Mouse (Mus musculus): ENCODE measurements around the gene Sytl4.

The Sytl4 gene

DNA sequence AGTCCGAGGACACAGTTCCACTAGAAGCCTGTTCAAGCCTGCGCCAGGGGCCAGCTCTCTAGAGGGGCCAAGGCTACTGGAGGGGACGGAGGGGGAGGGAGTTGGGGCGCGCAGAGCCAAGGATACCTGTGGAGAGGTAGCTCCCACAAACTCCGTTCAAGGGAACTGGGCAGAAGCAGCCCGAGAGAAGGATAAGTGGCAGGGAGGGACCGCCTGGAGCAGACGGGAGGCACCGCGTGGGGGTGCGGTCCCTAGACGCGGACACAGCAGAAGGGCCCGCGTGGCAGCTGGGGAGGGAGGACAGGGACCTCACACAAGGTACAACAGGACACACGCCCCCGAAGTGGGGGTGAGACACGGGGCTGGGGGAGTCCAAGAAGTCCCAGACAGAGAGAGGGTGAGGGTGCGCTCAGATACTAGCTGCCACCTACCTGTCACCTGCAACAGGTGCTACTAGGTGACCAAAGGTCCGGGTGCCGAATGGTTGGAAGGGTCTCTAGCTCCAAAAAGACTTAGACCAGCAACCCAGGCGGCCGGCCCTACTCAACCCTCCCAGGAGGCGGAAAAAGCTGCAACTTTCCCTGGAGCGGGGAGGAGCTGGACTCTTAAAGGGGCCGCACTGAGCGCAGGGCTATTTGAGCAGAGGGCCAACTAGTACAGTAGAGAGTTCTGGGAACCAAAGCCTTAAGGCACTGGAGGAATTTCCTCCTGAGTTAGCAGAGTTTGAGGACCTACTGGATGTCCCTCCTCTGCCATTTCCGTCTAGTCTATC is at the start of gene Sytl4:
Gene Sytl4, minus strand, starts transcription at position 582 of the 772 bp plus-strand sequence.
- DNase-seq (ENCODE audit: low read depth), result no peak

DNA sequence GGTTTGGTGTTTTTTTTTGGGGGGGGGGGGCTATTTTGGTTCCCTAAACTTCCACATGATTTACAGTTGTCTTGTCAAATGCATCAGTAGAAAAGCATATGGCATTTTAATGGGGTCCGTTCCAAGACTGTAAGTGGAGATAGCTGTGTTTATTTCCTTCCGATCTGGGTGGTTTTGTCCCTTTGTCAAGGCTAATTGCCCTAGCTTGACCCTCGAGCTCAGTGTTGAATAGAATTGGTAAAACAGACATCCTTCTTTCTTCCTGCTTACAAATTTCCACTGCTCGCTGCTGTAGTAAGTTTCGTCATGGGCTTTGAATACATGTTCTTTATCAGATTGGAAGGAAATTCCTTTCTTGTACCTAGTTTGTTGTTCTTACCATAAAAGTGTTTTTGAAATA is 39.1 kb upstream of the Sytl4 start:
- DNase-seq (ENCODE audit: low read depth), result no peak

DNA sequence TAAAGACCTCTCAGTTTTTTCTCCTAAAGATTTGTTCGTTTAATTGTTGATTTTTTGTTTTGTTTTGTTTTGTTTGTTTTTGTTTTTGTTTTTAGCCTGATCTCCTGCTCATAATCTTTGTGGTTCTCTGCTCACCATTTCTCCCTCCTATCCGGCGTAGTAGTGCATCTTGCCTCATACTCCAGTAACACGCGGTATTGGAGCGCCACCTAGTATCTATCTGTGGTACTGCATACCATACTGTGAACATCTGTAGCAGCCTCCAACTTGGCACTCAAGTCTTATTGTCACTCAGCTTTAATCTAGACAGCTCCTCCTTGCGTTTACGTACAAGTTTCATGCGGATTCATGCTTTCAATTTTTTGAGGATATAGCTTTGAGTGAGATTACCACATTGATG is 37.4 kb upstream of the Sytl4 start:
- peak; percentile 30 for DNase-seq (ENCODE audit: low read depth)

DNA sequence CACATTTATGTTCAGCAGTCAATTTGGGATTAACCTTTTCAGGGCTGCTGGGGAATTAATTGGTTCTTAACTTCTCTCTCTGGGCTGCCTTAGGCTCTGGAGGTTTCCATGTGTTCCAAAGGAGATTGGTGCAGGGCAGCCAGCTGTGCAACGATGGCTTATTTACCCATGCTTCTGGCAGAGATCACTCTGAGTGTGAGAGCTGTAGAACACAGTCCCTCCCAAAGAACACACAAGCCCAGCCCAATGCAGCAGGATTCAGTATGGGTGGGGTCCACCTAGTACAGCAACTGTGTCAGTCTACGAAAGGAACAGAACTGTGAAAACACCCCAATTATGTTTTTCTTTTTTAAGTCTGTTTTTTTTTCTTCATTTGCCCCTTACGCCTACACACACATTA is 14.3 kb upstream of the Sytl4 start:
- no peak for DNase-seq (ENCODE audit: low read depth)

DNA sequence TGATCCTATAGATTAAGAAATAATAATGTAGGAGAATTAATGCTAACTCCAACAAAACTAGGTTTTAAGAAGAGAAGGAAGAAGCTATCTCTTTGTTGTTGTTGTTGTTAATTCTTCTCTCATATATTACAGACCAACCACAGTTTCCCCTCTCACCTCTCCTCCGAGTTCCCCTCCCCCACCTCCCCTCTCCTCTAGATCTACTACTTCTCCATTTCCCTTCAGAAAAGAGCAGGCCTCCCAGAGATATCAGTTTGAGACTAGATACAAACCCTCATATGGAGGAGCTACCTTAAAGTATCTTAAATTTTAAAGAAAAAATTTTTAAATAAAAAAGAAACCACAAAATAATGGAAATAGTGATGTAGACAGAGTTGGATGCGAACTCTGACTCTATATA is 17.0 kb downstream of the Sytl4 start:
- no peak for DNase-seq (ENCODE audit: low read depth)

DNA sequence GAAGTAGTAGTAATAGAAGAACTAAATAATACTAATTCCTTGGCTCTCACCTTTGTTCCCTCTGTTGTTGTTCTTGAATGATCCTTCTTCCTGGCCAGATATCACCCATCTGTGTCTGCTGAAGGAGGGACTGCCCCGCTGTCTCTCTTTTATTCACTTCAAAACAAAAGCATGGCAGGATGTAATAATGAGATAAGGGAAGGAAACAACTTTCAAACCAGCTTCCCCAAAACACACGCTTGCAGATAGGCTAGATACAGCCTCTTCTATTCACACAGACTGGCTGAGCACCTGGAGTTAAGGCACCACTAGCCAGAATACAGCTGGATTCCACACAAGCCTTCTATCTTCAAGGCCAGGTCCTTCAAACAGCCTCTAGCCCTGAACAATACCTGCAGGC is 21.0 kb downstream of the Sytl4 start:
- DNase-seq (ENCODE audit: low read depth), result no peak

DNA sequence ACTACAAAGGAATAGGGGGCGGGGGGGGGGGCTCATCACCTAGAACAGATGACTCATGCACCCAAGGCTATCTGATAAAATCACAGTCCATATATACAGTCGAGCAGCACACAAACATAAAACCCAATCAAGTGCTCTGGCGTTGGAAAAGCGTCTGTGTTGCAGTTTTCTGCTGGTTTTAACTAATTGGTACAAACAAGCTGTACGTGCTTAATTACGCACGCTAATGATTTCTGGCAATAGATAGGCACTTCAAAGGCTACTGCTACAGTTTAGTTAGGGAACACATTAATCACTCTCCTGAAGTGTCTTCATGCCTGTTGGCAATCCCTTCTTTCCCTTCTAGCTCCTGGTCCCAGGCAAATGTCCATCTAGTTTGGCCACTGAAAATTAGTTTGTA is 27.0 kb downstream of the Sytl4 start:
- DNase-seq (ENCODE audit: low read depth), result no peak

DNA sequence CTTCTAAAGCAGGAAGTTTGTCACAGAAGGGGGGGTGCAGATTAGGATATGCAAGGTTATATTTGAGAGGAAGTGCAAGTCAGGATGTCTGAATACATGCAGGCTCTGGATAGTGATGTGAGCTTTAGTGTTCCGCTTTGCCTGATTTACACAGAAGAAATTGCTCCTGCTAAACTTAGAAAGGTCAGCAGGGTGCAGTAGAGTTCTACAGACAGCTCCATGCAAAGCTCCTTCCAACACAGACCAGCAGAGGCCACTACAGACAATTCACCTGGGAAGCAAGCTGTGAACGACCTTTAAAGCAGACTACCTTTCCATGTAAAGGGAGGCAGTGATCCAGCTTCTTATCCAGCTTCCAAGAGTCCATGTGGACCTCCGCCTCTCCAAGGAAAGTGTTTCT is 34.2 kb downstream of the Sytl4 start:
- DNase-seq (ENCODE audit: low read depth), result peak; percentile 34

DNA sequence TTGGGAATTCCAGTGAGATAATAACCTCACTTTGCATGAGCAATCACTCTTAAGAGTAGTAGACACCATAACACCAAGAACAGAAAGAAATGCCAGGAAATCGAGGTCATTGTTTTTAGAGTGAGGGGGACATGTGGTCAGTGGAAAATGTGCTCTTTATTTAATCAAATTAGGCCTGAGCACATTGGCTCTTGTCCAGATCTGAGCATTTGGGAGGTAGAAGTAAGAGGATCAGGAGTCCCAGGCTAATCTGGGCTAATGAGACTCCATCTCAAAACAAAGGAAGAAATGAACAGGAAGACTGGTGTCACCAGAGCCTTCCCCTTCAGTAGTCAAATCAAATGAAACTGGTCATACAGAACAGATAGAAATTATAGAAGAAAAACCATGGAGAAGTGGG is 42.1 kb downstream of the Sytl4 start:
- no peak for DNase-seq (ENCODE audit: low read depth)

DNA sequence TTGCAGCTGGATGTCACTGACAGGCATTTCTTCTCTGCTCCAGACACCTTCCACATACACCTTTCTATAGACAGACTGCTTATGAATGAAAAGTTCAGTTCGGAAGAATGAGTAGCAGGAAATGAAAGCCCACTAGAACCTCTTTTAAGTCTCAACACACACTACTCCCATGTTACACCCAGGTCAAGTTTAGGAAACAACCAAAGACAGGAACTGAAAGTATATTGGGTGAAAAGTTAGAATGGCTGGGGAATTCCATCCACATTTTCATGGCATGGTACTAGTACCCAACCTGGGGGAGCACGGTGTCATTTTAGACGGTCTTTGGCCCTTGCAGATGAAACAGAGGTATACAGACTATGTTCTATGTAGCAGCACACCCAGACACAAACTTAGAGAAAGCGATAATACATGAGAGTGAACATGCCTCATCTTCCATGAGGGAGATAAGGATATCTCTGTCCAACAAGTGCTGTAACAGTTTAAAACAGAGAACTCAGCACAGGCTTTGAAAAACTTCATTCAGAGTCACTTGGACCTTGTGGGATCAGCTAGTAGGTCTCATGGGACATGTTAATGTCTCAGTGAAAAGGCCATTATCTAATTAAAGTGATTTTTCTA is 44.9 kb downstream of the Sytl4 start:
- DNase-seq (ENCODE audit: low read depth), result no peak

DNA sequence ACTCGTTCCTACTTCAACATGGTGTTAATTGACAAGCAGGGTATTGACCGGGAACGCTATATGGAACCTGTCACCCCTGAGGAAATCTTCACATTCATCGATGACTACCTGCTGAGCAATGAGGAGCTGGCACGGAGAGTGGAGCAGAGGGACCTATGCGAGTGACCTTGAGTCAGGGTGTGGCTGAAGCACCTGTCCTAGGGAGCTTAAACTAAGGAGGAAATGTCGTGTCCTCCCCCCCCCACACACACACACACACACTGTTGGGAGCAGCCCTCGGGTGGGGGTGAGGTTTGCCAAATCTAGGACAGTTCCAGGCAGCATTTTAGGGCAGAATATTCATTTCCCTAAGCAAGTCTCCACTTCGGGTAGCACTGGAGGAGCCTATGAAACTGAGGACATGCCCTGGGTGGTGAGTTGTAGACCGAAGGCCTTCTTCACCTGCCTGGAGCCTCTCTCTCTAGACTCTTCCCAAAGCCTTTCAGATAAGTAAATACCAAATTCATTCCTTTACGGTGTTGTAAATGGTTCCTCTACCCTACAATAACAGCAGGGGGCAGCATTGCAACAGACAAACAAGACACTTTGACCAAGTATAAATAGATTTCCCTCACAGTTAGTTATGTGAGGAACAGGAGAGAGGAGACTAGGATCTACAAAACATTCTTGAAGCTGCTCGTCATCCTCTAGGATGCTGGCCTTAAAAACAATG is 50.2 kb downstream of the Sytl4 start:
- DNase-seq (ENCODE audit: low read depth), result peak; percentile 17

DNA sequence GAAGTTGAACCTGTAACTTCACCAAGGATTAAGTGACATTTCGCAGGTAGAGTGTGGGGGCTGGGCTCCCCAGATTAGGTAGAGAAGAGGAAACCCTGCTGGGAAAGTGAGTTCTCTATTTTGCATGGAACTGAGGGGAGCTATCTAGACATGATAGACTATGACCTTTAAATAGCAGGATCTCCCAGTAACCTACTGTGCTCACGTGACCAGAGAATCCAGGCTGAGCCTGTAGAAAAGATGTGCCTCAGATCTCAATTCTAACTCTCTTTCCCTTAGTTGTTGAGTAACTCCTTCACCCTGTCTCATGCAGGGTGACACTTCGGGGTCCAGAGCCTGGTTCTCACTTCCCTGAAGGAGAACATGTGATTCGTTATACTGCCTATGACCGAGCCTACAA is 54.9 kb downstream of the Sytl4 start:
- DNase-seq (ENCODE audit: low read depth), result no peak

DNA sequence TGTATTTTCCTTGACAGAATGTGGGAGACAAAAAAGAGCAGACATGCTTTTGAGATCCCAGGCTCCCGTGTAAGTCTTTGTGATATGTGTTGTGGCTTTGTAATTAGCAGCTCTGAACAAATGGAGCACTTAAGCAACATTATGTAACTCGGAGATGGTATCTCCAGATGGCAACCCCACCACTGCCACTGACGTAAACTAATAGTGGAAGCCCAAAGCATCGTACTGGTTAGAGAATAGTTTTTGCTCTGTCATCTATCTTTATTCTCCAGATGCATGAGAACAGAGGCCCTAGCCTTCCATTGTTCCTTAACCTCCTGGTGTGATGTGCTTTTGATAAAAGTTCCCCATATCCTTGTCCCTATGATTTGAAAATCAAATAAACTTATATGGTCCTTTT is 60.4 kb downstream of the Sytl4 start:
- DNase-seq (ENCODE audit: low read depth), result no peak

DNA sequence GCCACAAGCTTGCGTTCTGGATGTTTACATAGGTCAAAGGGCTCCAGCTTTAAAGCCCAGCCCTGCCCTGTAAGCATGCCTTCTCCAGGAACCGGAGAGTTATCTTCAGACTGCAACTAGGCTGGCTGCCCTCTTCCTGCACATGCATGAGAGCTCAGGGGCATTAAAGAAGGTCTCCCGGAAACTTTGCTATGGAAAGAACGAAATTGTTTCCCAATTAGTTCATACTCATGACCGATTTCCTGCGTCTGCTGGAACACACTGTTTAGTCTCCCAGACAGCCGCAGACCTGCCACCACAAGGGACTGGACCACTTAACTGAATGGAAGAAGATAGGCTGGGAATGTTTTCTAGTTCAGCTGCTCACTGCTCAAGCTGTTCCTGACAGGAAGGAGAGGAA is 67.4 kb downstream of the Sytl4 start:
- DNase-seq (ENCODE audit: low read depth), result no peak

DNA sequence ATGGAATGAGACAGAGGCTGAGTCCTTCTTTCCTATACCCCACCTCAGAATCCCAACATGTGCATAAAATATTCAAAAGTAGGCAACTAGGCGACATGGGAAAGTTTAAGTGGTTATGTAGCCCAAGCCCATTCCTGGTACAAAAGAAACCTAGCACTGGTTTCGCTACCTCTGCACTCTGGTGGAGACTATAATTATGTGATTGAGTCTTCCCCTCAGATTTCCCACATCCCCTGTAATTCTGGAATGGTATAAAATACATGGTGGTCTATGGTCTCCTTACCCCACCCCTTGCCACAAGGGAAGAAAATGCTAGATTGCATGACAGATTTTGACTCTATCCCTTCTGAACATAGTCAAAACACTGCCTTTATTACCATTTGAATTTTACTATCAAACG is 68.6 kb downstream of the Sytl4 start:
- no peak for DNase-seq (ENCODE audit: low read depth)

DNA sequence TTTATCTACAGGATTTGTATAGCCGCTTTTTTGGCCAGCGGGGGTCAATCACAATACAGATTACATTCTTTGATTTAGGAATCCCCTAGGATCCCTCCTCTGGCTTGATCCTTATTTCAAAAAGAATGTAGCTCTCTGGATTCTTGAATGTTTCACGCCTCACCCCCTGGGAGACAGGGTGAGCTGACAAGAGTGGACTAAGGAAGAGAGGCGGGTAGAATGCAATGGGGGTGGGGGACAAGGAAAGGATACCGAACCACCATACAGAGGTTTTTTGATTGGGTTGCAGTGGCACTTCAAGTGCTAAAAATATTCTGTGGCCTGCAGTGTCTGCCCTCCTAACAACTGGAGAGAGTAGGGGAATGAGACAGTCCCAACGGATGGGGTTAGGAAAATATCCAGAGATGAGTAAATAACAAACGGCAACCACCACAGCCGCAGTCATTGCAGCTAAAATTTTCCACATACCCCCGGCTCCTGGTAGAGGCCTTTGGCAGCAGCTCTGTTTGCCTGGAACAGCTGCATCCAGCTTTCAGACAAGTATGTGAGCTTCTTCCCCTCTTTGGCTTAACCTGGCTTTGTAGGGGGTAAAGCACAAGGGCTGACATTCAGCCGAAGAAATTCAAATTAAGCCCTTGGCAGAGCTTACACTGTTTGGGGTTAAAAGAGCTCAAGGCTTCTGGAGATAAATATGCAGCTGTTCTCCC is 70.1 kb downstream of the Sytl4 start:
- no peak for DNase-seq (ENCODE audit: low read depth)

DNA sequence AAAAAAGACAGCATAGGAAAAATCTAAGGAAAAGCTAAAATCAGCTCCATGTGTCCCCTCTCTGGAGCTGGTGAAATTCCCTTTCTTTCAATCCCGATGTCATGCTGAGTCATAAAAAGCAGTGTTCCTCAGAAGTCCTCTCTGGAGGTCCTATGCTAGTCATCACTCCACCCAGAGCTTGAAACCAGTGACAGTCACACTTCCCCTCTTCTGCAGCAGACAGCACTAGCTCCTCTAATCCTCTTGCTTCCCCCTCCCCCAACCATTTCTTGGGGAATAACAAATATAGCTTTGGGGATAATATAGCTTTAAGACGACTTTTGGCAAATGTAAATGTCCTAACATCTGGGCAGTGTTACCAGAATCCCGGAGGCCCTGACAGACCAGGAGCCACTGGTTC is 73.4 kb downstream of the Sytl4 start, which contains the start of gene Srpx2:
Gene Srpx2, plus strand, starts transcription at position 166 of the 400 bp plus-strand sequence.
- DNase-seq (ENCODE audit: low read depth), result no peak

DNA sequence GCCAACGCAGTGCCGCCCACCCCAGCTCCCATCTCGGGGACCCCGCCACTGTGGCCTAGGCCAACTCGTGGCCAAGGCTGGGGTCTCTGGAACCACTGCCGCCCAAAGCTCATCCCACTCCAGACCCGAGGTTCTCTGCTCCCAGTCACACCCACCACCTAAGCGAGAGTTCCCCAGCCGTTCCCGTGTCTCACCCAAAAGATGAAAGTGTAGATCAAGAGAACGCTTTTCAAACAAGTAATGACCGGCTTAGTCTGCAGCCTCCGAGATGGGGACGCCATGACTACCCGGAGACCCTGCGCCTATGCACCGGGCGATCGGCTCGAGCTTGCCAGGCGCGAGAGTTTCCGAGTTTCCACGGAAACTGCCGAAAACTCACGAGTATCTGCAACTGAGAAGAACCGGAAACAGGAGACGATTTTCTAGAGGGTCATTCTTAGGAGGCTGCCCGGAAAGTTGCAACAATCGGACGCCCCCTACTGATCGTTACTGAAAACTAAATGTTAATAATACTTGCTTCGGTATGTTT is 83.5 kb downstream of the Sytl4 start, which contains the start of gene Tspan6:
Gene Tspan6, minus strand, starts transcription at position 416 of the 529 bp plus-strand sequence.
- peak; percentile 62 for DNase-seq (ENCODE audit: low read depth)

DNA sequence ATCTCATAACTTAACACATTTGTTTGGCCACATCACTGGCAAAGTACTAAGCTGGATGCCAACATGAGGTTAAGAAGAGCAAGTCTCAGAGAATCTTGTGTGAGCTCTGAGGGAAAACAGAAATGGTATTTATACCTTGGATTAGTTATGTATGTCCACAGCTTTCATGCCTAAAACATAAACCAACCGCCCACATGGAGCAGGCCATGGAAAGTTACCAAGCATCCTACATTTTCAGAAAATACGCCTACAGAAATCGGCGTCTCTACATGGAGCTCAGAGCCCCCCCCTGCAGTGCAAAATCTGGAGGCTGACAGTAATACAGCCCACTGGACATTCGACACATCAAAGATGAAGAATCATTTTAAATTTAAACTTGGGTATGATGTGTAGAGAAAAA is 93.5 kb downstream of the Sytl4 start:
- no peak for DNase-seq (ENCODE audit: low read depth)

DNA sequence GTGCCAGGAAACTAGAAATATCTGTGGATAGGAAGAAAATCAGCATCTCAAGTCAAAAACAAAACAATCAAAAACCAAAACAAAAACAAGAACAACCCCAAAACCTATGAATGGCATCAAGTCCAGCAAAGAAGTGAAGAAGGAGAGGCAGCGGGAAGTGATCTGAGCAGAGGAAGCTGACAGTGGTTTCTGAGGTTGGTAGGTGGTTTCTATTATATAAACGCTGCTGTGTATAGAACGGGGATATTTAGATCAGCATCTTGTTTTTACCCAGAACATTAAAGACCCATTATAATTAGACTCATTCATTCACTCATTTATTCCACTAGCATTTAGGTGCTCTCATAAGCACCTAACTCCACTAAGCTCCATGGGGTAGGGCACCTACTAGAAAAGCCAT is 94.3 kb downstream of the Sytl4 start:
- DNase-seq (ENCODE audit: low read depth), result no peak
